Mouse (Mus musculus) cerebellum, postnatal 4 days (tissue): ENCODE data around the gene Serpina1c.
"Not testable (repeated sequence)": the region's sequence is repeated elsewhere in the genome, so short reads cannot be mapped to it uniquely, and the experiment has no call there.

Experiments
- DNase-seq, 2 experiments: peaks; one replicate each; pipeline ENCODE4 v3.0.0; 2022; ENCODE audit warnings: low spot score in 2 of 2, mixed read lengths in 1 of 2

Serpina1c gene

DNA sequence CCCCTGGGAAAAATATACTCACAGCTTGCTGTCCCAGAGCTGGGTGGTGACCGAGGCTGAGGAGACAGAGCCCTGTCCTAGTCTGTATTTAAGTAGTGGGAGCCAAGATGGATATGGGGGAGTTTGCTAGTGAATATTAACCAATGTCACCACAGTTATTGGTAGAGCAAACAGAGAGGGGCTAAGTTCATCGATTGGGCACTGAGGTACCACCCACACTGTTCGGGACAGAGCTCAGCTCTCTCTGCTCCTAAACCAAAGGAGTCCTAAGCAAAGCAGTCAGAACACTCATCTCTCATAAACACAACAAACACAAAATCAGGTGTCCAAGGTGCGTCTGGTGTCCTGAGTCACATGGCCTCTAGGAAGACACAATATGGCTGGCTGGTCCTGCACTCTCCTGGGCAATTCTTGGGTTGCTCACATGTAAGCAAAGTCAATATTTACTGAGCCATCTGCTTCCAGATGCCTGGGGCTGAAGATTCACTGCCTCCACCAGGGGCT lies at the start of gene Serpina1c:
Gene Serpina1c, minus strand, starts transcription at position 51 of the 504 bp plus-strand sequence.
- not testable (repeated sequence) for DNase-seq

DNA sequence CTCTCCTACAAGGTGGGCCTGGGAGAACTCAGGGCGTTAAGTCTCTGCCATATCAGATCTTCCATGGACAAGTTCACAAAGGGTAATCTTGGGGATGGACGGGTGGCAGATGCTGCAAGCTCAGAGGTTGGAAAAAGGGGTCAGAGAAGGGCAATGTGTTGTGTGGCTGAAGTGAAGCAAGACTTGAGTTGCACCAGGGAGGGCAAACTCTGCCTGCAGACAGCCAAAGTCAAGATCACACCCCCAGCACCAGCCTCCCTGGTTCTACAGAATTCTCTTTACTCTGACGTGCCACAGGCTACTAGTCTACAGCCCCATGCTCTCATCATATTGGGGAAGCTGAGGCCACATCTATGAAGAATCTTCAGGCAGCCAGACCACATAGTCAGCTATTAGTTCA lies 48.3 kb upstream of the Serpina1c start:
- not testable (repeated sequence) for DNase-seq

DNA sequence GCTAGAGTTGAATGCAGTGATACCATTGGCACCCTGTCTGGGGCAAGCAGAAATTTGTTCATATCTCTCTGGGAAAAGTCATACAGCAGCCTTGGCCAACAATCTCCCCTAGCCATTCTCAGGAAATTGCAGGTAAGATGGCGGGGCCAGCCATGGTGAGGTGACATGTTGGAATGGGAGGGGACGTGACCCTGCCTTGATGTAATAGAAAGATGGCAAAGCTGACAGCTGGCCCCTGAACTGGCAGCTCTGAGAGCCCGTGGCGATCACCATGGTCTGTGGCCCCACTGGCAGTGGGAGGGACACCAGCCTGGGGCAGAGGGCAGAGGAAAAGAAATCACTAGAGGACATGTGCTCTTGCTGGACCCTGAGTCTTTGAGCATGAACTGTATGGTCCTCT lies 41.6 kb upstream of the Serpina1c start:
- DNase-seq, result no peak

DNA sequence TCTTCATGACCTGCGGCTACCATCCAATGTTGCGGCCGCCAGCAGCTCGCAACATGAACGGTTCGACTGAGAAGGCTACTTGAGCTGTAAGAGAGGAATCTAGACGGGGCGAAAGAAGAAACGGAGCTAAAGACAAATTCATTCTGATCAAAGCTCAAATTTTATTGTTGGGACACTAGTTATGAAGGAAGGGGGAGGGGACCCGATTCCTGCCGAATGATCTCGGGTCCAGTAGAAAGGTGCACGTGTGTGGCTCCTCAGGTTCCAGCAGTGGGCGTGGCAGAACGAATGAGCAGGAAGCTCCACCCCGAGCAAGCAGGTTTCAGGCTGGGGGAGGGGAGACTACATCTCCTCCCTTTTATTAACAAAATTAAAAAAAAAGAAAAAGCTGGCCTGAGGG lies 4.5 kb upstream of the Serpina1c start:
- not testable (repeated sequence) for DNase-seq

DNA sequence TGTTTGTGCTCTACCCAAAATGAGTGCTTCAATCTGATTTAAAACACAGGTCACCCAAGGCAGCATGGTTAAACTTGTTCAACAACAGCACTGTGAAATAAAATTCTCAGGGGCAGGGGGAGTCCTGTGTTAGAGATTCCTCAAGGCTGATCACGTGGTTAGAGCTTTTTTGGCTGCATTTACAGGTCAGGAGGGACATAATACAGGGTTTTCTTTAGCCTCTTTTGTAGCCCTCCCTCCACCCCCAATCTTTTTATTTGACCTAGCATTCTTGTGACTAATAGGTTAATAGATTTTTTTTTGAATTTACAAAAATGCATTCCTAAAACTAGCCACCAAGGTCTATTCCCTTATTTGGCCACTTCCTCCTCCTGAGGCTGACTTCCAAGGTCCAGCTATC lies 3.1 kb upstream of the Serpina1c start:
- DNase-seq, result not testable (repeated sequence)

DNA sequence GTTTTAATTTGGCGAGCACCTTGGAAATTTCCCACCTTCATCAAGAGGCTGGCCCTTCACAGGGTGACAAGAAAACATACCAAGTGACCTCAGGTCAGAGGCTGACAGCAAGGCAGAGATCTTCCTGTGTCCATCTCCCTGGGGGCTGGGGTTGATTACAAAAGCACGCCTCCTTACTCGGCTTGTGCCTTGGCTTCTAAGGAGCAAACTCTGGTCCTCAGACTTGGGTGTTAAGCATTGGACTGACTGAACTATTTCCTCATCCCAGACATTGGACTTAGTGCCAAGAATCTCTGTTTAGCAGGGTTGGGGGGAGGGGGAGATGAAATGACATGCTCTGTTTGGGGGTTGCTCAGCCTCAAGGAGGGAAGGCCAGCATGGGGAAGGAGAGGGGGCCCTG lies 2.8 kb downstream of the Serpina1c start:
- not testable (repeated sequence) for DNase-seq

DNA sequence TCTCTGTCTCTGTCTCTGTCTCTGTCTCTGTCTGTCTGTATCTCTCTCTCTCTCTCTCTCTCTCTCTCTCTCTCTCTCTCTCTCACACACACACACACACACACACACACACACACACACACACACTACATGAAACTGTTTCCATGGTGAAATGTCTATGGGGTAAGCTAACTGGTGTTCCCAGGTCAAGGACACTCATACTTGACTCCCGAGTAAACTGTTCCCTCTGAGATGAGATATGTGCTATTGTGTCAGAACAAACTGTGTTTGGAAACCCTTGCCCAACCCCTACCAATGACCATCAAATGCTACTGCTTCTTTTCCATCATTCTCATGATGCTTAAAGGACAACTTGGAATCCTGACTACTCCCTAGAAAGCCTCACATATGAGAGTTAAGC lies 37.8 kb downstream of the Serpina1c start:
- not testable (repeated sequence) for DNase-seq

DNA sequence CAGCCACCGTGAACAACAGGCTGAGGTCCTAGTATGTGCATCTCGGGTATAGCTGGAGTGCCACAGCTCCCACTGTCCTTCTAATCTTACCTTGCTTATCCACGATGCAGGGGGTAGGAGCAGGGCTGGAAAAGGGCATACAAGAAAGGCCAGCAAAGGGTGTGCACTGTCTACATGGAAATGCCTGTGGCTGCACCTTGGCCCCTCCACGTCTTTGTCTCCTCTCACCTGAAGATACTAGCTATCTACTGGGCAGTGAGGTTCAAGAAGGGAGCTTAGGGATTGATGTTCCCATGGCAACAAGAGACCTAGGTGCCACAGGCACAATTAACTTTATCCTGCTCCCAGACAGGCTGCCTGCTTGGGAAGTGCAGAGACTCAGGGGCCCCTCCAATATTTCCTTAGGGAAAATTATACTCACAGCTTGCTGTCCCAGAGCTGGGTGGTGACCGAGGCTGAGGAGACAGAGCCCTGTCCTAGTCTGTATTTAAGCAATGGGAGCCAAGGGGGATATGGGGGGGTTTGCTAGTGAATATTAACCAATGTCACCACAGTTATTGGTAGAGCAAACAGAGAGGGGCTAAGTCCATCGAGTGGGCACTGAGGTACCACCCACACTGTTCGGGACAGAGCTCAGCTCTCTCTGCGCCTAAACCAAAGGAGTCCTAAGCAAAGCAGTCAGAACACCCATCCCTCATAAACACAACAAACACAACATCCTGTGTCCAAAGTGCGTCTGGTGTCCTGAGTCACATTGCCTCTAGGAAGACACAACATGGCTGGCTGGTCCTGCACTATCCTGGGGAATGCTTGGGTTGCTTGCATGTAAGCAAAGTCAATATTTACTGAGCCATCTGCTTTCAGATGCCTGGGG lies 41.3 kb downstream of the Serpina1c start, which contains the start of gene Serpina1a:
Gene Serpina1a, minus strand, starts transcription at position 462 of the 874 bp plus-strand sequence.
- not testable (repeated sequence) for DNase-seq

DNA sequence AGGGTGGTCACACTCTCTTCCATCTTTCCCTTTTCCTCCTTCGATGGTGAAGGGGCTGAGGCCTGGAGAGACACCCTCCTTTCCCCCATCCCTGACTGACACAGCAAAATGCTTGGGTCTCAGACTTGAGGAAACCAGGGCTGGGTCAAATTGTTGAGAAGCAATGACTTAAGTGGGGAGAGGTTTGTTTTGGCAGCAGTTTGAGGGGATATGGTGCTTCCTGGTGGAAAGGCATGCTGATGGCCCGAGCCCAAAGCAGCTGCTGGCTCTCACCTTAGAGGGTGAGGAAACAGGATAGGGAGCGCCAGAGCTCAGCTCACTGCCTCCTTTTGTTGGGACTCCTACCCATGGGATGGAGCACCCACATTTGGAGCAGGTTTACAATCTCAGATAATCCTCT lies 43.7 kb downstream of the Serpina1c start:
- DNase-seq, result no peak

DNA sequence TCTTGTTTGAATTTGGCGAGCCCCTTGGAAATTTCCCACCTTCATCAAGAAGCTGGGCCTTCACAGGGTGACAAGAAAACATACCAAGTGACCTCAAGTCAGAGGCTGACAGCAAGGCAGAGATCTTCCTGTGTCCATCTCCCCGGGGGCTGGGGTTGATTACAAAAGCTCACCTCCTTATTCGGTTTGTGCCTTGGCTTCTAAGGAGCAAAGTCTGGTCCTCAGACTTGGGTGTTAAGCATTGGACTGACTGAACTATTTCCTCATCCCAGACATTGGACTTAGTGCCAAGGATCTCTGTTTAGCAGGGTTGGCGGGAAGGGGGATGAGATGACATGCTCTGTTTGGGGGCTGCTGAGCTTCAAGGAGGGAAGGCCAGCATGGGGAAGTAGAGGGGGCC lies 44.1 kb downstream of the Serpina1c start:
- not testable (repeated sequence) for DNase-seq

DNA sequence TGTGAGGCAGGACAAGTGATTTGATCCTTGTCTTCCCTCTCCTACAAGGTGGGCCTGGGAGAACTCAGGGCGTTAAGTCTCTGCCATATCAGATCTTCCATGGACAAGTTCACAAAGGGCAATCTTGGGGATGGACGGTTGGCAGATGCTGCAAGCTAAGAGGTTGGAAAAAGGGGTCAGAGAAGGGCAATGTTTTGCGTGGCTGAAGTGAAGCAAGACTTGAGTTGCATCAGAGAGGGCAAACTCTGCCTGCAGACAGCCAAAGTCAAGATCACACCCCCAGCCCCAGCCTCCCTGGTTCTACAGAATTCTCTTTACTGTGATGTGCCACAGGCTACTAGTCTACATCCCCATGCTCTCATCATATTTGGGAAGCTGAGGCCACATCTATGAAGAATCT lies 45.1 kb downstream of the Serpina1c start:
- DNase-seq, result not testable (repeated sequence)

DNA sequence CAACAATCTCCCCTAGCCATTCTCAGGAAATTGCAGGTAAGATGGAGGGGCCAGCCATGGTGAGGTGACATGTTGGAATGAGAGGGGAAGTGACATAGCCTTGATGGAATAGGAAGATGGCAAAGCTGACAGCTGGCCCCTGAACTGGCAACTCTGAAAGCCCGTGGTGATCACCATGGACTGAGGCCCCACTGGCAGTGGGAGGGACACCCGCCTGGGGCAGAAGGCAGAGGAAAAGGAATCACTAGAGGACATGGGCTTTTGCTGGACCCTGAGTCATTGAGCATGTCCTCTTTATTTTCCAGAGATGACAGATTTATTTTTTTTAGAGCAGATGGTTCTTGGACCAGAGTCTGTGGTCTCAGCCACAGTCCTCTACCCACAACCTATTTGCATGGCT lies 51.7 kb downstream of the Serpina1c start:
- DNase-seq, result not testable (repeated sequence)
